Mouse (Mus musculus) lung, embryonic 14.5 days (tissue): ENCODE measurements around the gene Proca1. TPM values are rescaled to one million over a fixed set of nuclear protein-coding genes. Genes with fewer than 3 reads are reported as not detected.
A peak's percentile ranks its signal among the peaks of the same experiment; 100 is the strongest.

ENCODE experiments used
- ATAC-seq: fragments of 200-750 bp; cut with Nextera tagmentation; 2 replicates; pipeline ENCODE4 v1.8.0; 2017; ENCODE audit warnings: mild to moderate bottlenecking, moderate TSS enrichment, moderate library complexity; ENCODE audit not compliant: insufficient read depth
- DNase-seq: peaks from one replicate; pipeline ENCODE4 v3.0.0-alpha.2; 2015
- H3K27ac ChIP-seq: fragments of 300-500 bp; sonication (generic); 2 replicates; pipeline ENCODE4 v1.5.1; 2014; ENCODE audit warnings: low read depth, mild to moderate bottlenecking, moderate library complexity
- H3K27me3 ChIP-seq: fragments of 300-500 bp; sonication (generic); 2 replicates; pipeline ENCODE4 v1.6.1; 2014; ENCODE audit warnings: low read length, control low read depth; ENCODE audit not compliant: insufficient read depth
- H3K36me3 ChIP-seq: fragments of 300-500 bp; sonication (generic); 2 replicates; pipeline ENCODE4 v1.6.1; 2014; ENCODE audit warnings: control low read depth; ENCODE audit not compliant: insufficient read depth
- H3K4me1 ChIP-seq: fragments of 300-500 bp; sonication (generic); 2 replicates; pipeline ENCODE4 v1.6.1; 2014; ENCODE audit warnings: antibody characterized with exemption, control low read depth; ENCODE audit not compliant: insufficient read depth
- H3K4me2 ChIP-seq: fragments of 300-500 bp; sonication (generic); 2 replicates; pipeline ENCODE4 v1.6.1; 2014; ENCODE audit warnings: mild to moderate bottlenecking
- H3K4me3 ChIP-seq: fragments of 300-500 bp; sonication (generic); 2 replicates; pipeline ENCODE4 v1.5.1; 2014; ENCODE audit warnings: low read depth, low read length
- H3K9ac ChIP-seq: fragments of 300-500 bp; sonication (generic); 2 replicates; pipeline ENCODE4 v1.6.1; 2014
- H3K9me3 ChIP-seq: fragments of 300-500 bp; sonication (generic); 2 replicates; pipeline ENCODE4 v1.6.1; 2016; ENCODE audit warnings: low read depth, low read length, control low read depth
- CTCF ChIP-seq: IDR thresholded peaks from 2 replicates; pipeline ENCODE4 v1.5.1; 2016; ENCODE audit warnings: antibody characterized with exemption, low read depth
- WGBS: fragments of 180-500 bp; shearing (Covaris S2); extraction: QIAGEN DNeasy Blood & Tissue Kit; methylation state at CpG from one replicate; pipeline ENCODE4 v1.1.7; 2014; 5-methylcytosine and 5-hydroxymethylcytosine counted together
- polyA plus RNA-seq: library from polyadenylated mRNA; unstranded; fragments of >200 nt; fragmentation: Nextera tagmentation; extraction: Ambion mirVana; gene quantifications from 2 replicates; pipeline ENCODE4 v1.2.1, GENCODE M21; 2014

Proca1 gene
- polyA plus RNA-seq, 1 experiment from 2014 or later, result 2.8 TPM

GRCm38 (mm10) chr11:78170306-78170705, 22.9 kb upstream of the Proca1 start:
- ATAC-seq, result no peak
- Histone ChIP-seq H3K4me2 (no peak overlapping the region), H3K27me3 (no peaks in the 10 kb centered on the region), H3K4me3 (no peak overlapping the region), H3K27ac (no peak overlapping the region), H3K9me3 (no peaks in the 10 kb centered on the region), H3K36me3 (no peaks in the 10 kb centered on the region), H3K9ac (no peak overlapping the region), H3K4me1 (peaks cover 5% of the 10 kb centered on the region)
- no peak for DNase-seq
- no peak for TF ChIP-seq CTCF
- 87% methylated on average over 15 of the region's 15 CpGs for WGBS

GRCm38 (mm10) chr11:78171328-78171727, 21.9 kb upstream of the Proca1 start:
- no peak overlapping the region for H3K4me3 ChIP-seq
- H3K36me3 ChIP-seq, result no peaks in the 10 kb centered on the region
- peak; percentile 33; the same call in 1 of the 2 replicates for TF ChIP-seq CTCF
- no peaks in the 10 kb centered on the region for H3K27me3 ChIP-seq
- no peak for ATAC-seq
- DNase-seq, result no peak
- H3K4me1 ChIP-seq, result no peaks in the 10 kb centered on the region
- no peak overlapping the region for H3K27ac ChIP-seq
- H3K9ac ChIP-seq, result no peak overlapping the region
- H3K4me2 ChIP-seq, result no peak overlapping the region
- 73% methylated on average over 4 of the region's 4 CpGs for WGBS
- no peaks in the 10 kb centered on the region for H3K9me3 ChIP-seq

GRCm38 (mm10) chr11:78172034-78172747, 21.0 kb upstream of the Proca1 start:
- Histone ChIP-seq H3K4me3 (no peak overlapping the region), H3K36me3 (no peaks in the 10 kb centered on the region), H3K27me3 (no peaks in the 10 kb centered on the region), H3K27ac (no peak overlapping the region), H3K4me1 (no peaks in the 10 kb centered on the region), H3K9ac (no peak overlapping the region), H3K9me3 (no peaks in the 10 kb centered on the region), H3K4me2 (no peak overlapping the region)
- TF ChIP-seq CTCF, result peak; percentile 58
- ATAC-seq (no peak; the same call in 1 of the 2 replicates), DNase-seq (peak; percentile 49)
- 82% methylated on average over 16 of the region's 16 CpGs for WGBS

- ATAC-seq, result no peak
- 73% methylated on average over 19 of the region's 19 CpGs for WGBS
Measured at GRCm38 (mm10) chr11:78172748-78173383, 20.3 kb upstream of the Proca1 start.

GRCm38 (mm10) chr11:78174506-78174905, 18.7 kb upstream of the Proca1 start:
- DNase-seq, result no peak
- H3K9me3 ChIP-seq, result no peaks in the 10 kb centered on the region
- 77% methylated on average over 3 of the region's 3 CpGs for WGBS
- H3K4me1 ChIP-seq, result no peaks in the 10 kb centered on the region
- no peak overlapping the region for H3K27ac ChIP-seq
- no peaks in the 10 kb centered on the region for H3K27me3 ChIP-seq
- H3K9ac ChIP-seq, result no peak overlapping the region
- no peak overlapping the region for H3K4me3 ChIP-seq
- H3K36me3 ChIP-seq, result peaks cover 2% of the 10 kb centered on the region
- no peak for ATAC-seq
- H3K4me2 ChIP-seq, result no peak overlapping the region
- TF ChIP-seq CTCF, result no peak

More at GRCm38 (mm10) chr11:78172748-78173383, 20.3 kb upstream of the Proca1 start:
- Histone ChIP-seq H3K4me3 (no peak overlapping the region), H3K4me1 (no peaks in the 10 kb centered on the region), H3K27ac (no peak overlapping the region), H3K36me3 (no peaks in the 10 kb centered on the region), H3K9ac (no peak overlapping the region), H3K9me3 (no peaks in the 10 kb centered on the region), H3K27me3 (no peaks in the 10 kb centered on the region), H3K4me2 (no peak overlapping the region)
- DNase-seq, result peak; percentile 29
- no peak for TF ChIP-seq CTCF

- peak; percentile 31 for TF ChIP-seq CTCF
- Histone ChIP-seq H3K4me2 (peak overlapping the region; percentile 96), H3K27me3 (no peaks in the 10 kb centered on the region), H3K4me1 (no peaks in the 10 kb centered on the region), H3K9me3 (no peaks in the 10 kb centered on the region), H3K9ac (no peak overlapping the region), H3K4me3 (peak overlapping the region; percentile 59), H3K27ac (peak overlapping the region; percentile 97), H3K36me3 (peaks cover 16% of the 10 kb centered on the region)
- 2% methylated on average over 9 of the region's 10 CpGs for WGBS
- DNase-seq (peak; percentile 50), ATAC-seq (peak; percentile 37; the same call in 1 of the 2 replicates)
Measured at GRCm38 (mm10) chr11:78175771-78176401, 17.3 kb upstream of the Proca1 start.

DNA sequence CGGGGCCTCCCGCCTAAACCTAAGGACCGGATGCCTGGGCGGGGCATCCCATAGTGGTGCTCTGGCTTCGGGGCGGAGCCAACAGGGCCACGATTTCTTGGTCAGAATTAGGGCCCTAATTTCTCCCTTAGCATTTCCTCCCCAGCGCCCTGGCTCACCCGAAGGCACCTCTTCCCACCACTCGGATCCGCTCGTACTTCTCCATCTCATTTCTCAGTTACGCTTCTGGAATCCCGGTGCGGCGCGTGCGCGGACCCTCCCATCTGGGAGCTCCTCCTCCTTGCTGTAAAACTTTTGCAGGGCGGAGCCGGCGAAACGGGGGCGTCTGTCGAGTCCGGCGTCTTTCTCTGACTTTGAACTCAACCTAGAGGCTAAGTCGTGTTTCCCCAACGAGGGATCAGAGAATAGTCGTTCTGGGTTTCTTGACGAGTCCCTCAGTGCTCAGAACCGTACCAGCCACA, 16.8 kb upstream of the Proca1 start, which contains the start of the genes Nek8 and Tlcd1:
Gene Nek8, minus strand, starts transcription at position 274 of the 461 bp plus-strand sequence.
Gene Tlcd1, plus strand, starts transcription at position 310 of the 461 bp plus-strand sequence.
- Histone ChIP-seq H3K9ac (peak within 1 kb of the TSS; percentile 51), H3K27ac (peak within 1 kb of the TSS; percentile 97), H3K9me3 (no peaks in the 10 kb centered on the region), H3K4me2 (peak within 1 kb of the TSS; percentile 96), H3K4me3 (peak within 1 kb of the TSS; percentile 59), H3K27me3 (no peaks in the 10 kb centered on the region), H3K36me3 (peaks cover 21% of the 10 kb centered on the region), H3K4me1 (no peaks in the 10 kb centered on the region)
- WGBS, result under 1% methylated on average over 32 of the region's 32 CpGs
- no peak for TF ChIP-seq CTCF
- peak; percentile 10; the same call in 1 of the 2 replicates for ATAC-seq
- DNase-seq, result peak; percentile 98
